Mouse (Mus musculus) left cerebral cortex, postnatal 4 days (tissue): ENCODE measurements around the gene Thtpa. TPM values are rescaled to one million over a fixed set of nuclear protein-coding genes. Genes with fewer than 3 reads are reported as not detected.

ENCODE experiments used
- DNase-seq: peaks from one replicate; pipeline ENCODE4 v3.0.0-alpha.2; 2022
- intact Hi-C: fragments of 180-260 bp; cut with DNase I; formaldehyde crosslinking; loops from one replicate; pipeline ENCODE4 v1.15.1; 2025
- total RNA-seq, 2 experiments: library from RNA; stranded (reverse); gene quantifications; 2 replicates each; pipeline ENCODE4 v1.2.3; 2021

Gene Thtpa
- total RNA-seq, 2 experiments from 2014 or later: 34.7 to 35.7 TPM

DNA sequence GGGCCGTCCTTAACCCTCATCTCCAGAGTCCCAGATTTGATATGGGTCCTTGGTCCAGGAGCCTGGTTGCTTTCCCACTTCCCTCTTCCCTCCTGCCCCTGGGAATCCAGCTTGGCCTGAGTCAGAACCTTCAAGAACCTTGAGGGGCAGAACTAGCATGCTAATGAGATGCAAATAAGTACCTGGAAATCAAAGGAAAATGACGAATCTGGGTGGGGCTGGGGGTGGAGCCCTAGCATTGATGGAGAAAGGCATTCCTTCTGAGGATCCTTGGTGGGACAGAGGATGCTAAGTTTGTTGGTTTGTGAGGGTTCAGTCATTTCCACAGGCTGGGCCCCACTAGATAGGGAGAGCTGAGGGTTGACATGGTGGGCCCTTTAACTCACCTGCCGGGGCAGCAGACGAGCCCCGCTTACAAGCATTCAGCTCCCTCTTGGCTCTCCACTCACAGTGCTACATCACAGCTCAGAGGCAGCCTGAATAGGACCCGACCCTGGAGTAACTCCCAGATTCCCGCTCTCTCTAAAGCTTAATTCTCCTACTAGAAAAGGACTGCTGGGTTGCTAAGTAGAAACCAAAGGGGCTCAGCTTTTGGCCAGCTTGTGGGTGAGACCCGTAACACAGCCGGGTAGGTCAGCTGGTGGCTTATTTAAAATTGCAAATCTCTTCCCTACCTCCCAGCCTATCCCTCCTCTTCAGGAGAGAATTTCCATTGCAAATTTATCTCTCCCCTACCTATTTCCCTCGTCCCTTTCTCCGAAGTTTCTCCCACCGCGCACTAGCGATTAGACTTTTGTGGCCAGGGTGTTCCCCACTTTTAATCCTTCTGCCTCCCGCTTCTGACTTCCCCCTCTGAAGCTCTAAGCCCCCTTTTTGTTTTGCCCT is 16.9 kb upstream of the Thtpa start:
- DNase-seq: no peak
- intact Hi-C loops: loop anchor here (5.0 kb wide), 1 partner anchor 50 kb away; no protein-coding TSS in a partner anchor

DNA sequence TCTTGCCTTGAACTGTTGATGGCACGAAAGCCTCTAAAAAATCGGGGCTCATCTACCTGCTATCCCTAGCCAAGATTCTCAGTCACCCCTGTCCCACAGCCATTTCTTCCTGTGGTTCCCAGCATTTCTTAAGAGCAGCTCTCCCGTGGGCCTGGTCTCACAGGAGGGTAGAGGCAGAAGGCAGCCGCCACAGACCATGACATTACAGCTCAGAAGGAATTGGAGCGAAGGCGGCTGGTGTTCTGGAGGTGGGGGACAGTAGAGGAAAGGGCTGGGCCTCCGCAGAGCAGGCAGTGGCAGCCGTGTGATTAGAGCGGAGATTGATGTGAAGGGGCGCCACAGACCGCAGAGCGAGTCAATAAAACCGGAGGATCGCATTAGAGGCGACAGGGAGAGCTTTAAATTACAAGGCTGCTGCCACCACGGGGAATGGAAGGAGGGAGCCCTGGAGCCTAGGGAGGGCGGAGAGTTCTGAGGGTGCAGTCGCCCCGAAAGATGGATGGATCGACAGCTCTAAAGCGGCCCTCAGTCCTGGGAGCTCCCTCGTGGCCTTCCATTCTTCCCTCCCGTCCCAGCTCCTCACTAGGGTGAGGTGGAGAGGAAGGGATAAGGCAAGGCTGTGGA is 16.1 kb upstream of the Thtpa start:
- intact Hi-C loops: loop anchor here (5.0 kb wide), 1 partner anchor 51 kb away; no protein-coding TSS in a partner anchor
- DNase-seq: no peak

DNA sequence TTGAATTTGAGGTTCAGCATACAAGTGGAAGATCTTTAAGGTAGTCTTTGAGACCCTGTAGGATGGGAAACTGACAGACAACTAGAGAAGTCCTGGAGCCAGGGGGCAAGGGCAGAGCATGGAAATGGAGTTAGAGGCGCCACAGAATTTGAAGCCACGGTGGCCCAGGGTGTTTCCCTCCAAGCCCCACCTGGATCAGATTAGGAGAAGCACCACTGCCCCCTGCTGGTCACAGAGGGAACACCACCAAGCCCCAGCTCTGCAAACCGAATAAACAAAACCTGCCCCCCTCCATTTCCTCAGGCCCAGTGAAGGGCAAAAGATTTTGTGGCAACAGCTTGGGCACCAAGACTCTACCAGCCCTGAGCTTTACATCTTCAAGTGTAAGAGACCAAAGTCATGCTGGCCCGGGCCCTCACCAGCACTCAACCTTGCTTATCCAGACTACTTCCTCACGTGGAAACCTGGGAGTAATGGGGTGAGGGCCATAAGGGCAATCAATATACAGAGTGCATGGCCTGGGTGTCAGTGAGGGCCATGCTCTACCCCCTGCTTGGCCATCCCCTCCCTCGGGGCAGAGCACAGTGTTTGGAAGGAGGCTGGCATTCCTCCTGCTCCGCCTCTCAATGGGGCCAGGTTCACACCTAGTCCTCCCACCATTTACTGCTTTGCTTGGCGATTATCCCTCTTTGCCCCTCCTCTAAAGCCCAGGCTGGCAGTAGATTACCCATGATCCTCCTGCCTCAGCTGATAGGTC is 15.2 kb upstream of the Thtpa start:
- peak; percentile 84 for DNase-seq
- intact Hi-C loops: loop anchor here (5.0 kb wide), 1 partner anchor 52 kb away; no protein-coding TSS in a partner anchor

DNA sequence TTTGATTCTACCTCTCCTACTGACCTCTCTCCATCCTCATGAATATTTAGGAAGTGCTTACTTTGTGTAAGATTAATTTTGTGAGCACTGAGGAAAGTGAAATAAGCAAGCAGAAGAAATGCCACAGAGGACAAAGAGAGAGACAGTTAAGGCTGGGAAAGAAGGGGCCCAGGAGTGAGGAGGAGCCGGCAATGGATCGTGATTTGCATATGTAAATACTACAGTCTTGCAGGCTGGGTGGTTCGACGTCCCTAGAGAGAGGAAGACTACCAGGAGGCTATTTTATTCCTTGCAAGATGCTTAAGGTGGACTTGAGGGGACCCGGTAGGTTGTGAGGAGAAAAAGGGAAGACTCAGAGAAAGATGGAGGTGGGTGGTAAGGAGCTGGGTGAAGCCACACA is 13.5 kb upstream of the Thtpa start:
- intact Hi-C loops: no loop called here
- DNase-seq: no peak

DNA sequence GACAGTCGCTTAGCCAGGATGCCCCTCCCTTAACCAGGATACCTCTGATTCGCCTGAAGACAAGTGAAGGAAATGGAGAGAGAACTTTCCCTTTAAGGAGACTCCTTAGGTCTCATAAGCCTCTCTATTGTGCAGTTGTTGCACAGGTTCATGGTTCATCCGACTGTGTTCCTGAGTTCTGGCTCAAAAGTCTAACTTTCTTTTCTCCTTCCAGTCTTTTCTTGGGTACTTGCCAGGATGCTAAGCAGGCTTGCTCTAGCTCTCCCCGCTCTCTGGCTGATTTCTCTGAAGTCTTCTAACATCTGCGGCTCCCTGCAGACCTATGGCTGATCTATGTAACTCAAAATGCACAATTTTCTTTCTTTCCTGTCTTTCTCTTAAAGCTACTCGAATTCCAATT is 11.1 kb upstream of the Thtpa start:
- intact Hi-C loops: no loop called here
- no peak for DNase-seq

DNA sequence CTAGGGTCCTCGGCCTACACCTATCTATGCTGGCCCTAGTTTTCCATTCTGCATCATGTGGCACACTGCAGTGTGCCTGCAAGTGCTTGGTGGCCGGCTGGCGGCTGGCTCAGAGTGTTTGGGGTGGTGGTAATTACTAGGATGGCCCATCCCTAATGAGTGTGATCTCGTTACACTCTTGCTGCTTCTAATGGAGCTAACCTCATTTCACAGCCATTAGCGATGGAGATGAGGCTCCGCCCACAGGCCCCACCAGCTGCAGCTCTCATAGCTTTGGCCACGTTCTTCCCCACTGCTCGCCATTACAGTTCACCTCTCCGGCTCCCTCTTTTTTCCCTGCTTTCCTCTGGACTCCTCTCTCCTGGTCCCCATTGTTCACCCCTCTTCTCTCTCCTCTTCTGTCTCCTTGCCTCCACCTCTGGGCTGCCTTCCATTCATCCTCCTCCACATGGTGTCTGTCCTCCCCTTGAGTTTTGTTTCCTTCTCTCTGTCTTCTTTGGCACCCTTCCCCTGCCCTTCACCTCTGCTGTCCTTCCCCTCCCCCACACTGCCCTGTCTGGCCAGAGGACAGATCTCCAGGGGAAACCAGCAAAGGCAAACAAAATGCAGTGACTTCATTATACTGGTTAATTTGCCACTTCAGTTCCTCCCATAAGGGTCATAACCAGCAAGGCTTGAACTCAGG is 9.1 kb upstream of the Thtpa start:
- intact Hi-C loops: no loop called here
- DNase-seq: no peak

DNA sequence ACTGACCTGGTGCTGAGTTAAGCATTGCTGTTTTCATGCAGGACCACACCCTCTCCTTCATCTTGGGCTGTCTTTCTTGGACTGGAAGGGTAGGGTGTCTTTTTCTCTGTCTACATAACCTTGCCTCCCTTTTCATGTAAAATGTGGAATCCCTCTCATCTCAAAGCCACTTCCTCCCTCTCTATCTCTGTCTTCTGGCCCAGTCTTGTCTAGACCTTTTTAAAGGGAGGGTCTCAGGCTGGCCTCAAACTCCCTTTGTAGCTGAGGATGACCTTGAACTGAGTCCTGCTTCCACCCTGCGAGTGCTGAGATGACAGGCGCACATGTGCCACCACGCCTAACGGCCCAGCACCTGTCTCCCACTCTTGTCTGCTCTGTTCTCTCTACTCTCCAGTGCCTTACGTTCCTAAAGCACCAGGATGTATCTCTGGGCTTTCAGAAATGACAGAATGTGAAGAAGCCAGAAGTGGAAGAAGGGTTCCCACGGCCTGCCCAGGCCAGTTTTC is 8.5 kb upstream of the Thtpa start:
- intact Hi-C loops: no loop called here
- DNase-seq: no peak

DNA sequence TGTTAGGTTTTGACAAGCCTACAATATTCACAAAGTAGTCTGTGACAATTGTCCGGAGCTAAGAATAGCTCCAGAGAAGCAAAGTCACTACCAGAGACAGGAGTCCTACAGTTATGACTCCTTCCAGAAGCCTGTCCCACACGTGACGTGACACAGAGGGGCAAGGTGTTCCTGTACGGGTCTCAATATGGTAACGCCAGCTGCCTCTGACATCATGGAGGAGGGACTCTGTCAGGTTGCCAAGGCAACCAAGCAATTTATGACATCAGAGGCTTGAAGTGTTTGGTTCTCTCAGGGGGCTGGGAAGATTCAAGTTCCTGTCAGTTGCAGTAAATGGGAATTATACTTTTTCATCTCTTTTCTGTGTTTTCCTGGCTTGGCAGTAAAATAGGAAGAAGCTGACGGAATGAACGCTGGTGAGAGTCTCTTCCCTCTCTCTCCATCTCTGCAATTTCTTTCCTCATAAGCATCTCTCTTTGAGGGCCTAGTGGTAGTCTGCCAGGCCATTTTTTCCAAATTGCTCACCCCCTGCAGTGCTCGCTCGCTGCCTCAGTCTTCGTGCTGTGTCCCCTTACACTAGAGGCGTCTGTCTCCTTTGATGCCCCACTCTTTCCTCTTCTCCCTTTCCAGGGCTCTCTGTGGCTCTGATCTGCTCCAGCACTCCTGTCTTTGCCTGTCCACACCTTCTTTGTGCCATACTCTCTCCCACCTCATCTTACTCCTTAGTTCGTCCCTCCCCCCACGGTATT is 5.2 kb upstream of the Thtpa start:
- no peak for DNase-seq
- intact Hi-C loops: no loop called here

DNA sequence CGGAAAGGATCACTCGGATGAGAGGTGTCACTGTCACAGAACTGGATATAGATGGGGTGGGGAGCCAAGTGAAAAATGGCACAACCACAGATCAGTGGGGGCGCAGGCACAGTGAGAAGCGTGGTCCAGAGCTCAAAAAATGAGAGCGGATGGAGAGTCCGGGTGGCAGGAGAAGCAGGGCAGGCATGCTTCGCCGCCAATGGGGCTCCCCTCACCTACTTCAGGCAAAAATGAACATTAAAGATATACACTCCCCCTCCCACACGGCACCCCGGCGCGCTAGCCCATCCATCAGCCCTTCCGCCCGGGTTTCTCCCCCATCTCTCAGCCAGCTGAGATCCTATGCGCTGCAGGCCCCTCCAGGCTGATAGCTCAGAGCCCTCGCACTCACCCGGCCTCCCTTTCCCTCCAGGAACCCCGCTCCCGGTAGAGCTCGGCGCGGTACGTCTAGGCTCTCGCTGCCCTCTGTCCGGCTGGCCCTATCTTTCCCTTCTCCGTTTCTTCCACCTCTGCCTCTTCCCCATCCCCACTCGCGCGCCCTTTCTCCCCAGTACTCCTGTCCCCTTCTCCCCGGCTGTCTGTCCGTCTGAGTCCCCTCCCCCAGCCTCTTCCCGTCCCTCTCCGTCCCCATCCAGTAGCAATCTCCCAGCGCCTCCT is 3.2 kb upstream of the Thtpa start:
- DNase-seq: peak; percentile 45
- intact Hi-C loops: no loop called here

DNA sequence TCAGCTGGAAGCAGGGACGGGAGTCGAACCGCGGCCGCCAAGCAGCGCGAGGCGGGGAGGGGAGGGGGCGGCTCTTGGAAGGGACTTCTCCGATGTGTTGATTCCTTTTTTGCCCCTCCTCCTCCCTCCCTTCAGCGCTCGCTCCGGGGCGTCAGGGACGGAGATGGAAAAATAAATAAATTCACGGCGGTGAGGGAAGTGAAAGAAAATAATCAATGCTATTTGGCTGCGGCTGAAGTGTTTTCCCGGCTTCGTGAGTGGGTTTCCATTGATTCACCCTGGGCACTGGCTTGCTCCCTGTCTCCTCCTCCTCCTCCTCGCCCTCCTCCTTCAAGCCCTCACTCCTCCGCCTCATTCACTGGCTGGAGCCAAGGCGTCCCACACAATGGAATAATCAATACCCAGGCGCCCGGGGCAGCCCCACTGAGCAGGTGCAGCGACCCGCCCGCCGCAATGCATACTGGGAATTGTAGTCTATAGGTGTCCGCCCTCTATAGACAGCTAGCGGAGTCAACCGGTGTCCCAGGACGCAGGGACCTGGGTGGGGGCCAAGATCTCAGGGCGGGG is 2.5 kb upstream of the Thtpa start, which contains the start of gene Zfhx2:
Gene Zfhx2 (minus strand): TSS at position 314 of the 567 bp plus-strand sequence.
- intact Hi-C loops: no loop called here
- DNase-seq: peak; percentile 97

DNA sequence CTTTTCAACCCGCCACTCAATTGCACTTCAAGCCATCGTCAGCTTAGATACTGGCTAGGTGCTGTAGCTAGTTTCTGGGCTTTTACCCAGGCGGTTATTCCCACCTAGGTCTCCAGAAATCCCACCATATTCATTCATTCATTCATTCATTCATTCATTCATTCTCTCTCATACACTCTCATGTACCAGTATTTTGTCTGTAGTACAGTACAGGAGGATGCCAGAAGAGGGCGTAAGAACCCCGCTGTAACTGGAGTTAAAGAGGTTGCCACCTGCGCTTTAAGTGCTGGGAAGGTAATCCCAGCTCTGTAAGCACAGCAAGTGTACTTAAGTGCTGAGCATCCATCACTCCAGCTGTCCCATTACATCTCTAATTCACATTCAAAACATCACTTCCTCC is 657 bp upstream of the Thtpa start:
- intact Hi-C loops: no loop called here
- DNase-seq: no peak

DNA sequence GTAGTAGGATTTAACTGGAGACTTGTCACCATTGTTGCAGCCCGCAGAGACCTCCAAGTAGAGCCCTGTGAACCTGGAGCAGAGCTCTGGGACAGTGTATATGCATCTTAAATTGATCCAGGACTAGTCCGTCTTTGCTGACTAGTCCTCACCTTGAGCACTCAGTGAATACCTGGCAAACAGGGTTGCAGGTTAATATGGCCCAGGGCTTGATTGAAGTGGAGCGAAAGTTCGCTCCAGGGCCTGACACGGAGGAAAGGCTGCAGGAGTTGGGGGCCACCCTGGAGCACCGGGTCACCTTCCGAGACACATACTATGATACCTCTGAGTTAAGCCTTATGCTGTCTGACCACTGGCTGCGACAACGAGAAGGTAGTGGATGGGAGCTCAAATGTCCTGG is 679 bp downstream of the Thtpa start:
- intact Hi-C loops: loop anchor here (5.0 kb wide), 1 partner anchor 188 kb away; no protein-coding TSS in a partner anchor
- no peak for DNase-seq

DNA sequence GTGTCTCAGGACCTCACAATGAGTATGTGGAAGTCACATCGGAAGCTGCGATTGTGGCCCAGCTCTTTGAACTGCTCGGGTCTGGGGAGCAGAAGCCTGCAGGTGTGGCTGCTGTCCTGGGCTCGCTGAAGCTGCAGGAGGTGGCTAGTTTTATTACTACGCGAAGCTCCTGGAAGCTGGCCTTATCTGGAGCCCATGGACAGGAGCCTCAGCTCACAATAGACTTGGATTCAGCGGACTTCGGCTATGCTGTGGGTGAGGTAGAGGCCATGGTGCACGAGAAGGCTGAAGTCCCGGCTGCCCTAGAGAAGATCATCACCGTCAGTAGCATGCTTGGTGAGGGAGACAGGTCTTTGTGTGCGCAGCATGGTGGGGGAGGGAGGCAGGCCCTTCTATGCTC is 1.1 kb downstream of the Thtpa start:
- DNase-seq: no peak
- intact Hi-C loops: loop anchor here (5.0 kb wide), 1 partner anchor 188 kb away; no protein-coding TSS in a partner anchor

DNA sequence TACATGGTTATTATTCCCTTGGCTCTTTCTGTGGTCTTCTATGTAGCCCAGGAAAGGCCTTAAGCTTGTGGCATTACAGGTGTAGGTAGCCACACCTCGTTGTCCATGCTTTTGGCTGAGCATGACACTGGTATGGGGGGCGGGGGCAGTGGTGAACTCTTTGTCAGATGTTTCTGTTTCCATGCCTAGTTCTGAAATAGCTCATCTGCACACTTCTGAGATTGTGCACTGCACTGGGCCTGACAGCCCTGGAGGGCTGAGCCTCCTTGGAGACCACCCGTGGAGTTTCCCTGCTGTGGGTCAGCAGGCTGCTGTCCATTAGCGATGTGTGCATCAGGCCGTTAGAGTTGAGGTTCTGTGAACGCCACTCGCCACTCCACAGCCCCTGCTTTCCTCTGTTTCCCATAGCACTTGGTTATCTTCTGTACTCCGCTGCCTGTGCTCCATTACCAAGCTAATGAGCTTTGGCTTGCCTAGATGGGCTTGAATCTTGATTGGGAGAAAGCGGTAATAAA is 2.0 kb downstream of the Thtpa start:
- DNase-seq: no peak
- intact Hi-C loops: loop anchor here (5.0 kb wide), 1 partner anchor 189 kb away; no protein-coding TSS in a partner anchor

DNA sequence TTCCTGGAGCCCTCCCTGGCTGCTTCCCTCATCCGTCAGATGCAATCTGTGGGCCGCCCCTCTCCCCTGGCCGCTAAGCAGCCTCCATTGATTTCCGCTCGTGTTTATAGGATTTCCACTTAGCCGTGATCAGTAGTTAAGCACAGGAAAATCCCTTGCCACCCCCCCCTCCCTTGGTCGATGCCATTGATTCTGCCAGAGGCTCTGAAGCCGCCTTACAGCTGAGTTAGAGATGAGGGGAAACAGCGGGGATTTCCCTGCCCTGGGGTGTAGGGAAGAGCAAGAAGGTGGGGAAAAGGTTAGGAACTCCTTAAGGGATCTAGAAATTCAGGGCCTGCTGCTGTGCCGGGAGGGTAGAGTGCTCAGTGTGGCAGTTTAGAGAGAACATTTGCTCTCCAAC is 3.1 kb downstream of the Thtpa start:
- intact Hi-C loops: loop anchor here (5.0 kb wide), 1 partner anchor 190 kb away; no protein-coding TSS in a partner anchor
- DNase-seq: no peak

DNA sequence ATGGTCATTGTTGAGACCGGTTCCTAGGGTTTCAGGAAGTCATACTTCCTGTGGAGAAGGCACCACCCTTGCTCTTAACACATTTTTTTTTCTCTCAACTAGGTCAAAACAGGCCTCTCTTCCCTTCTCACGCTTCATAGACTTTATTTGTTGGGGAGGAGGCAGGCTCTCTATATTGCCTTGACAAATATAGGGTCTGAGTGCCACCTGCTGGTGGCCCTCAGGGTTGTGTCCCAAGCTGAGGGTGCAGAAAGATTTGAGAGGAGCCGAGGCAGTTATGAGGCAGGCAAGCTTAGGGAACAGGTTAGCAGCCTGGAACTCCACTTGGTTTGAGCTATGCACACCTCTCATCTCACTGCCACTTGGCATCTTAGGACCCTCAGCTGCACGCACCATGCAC is 3.5 kb downstream of the Thtpa start:
- peak; percentile 68 for DNase-seq
- intact Hi-C loops: loop anchor here (5.0 kb wide), 1 partner anchor 191 kb away; no protein-coding TSS in a partner anchor

DNA sequence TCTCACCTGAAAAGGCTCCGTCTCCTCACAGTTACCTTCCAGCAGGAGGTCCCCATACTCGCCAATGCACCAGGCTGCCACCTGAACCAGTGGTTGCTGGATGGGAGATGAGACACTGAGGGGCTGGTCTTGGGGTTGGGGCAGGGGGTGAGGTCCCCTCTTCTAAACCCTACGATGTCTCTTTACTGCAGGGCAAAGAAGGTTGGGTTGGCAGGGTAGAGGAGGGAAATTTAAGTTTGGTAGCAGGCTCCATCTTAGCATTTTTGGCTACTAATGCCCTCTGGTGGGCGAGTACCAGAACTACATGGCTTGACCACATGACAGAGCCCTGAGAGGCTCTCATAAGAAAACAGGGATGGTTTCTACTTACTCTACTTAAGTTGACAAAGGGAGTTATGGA is 7.0 kb downstream of the Thtpa start:
- intact Hi-C loops: loop anchor here (2.0 kb wide), 1 partner anchor 77 kb away; no protein-coding TSS in a partner anchor
- DNase-seq: peak; percentile 63

DNA sequence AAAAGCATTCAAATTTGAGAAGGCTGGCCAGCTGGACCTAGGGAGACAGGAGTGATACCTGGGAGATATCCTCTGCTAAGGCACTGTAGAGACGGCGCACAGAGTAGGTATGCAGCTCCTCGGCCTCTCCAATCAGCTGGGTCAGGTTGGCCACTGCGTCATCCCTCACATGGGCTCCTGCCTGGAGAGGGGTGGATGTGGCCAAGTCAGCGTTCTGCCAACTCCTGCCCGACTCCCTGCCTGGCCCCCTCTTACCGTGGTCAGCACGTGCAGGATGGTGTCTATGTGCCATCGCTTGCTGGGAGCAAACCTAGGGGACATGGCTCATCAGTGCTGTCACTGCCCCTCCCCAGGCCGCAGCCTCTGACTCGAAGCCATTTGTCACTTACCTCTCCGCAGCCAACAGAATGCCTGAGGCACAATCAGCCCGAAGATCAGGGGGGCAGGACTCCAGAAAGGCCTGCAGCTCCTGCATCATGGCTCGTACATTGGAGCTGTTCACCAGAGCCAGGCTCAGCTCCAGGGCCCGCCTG is 7.7 kb downstream of the Thtpa start:
- DNase-seq: no peak
- intact Hi-C loops: no loop called here
